Mouse (Mus musculus): ENCODE results near the gene Ccdc12.

DNA sequence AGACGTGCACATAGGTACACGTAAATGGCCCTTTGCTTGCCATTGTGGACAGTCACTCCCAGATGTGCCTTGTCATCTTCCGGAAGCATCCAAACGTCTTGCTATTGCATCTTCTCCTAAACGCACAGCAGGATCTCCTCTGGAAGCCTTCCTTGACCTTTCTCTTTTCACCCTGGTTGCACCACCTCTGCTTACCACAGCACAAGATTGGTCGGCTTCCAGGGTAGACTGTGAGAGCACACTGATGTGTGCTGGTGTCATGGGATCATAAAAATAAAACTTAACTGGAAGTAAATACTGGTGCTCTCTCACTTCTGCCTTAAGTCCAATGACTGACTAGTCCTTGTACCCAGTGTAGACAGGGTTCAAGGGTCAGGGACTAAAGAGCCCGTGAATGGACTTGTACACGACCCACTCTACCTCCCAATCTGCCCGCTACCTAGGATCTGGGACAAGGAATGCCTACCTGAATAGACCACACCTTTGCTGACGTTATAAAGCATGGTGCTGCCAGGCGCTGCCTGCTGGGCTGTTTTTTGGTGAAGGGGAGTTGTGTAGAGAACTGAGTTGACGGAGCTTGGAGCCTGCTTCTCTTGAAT lies 33.6 kb upstream of the Ccdc12 start:
- TF ChIP-seq CTCF (conservative IDR thresholded peaks at IDR 0.05; ENCODE audit: low read length) (no peak), NANOG (IDR thresholded peaks at IDR 0.05; ENCODE audit: borderline replicate concordance, low read length) (no peak), POU5F1 (IDR thresholded peaks at IDR 0.05; ENCODE audit: borderline replicate concordance, low read length) (no peak)
